Mouse (Mus musculus) megakaryocyte progenitor cell, adult 5-6 weeks (primary cell): ENCODE data around the gene Sorl1. TPM values are rescaled to one million over a fixed set of nuclear protein-coding genes. Genes with fewer than 3 reads are reported as not detected.

ENCODE experiments used
- ATAC-seq: replicated peaks from 2 replicates; pipeline ENCODE4 v1.8.0; 2016; ENCODE audit warnings: mild to moderate bottlenecking, moderate TSS enrichment, inconsistent platforms; ENCODE audit not compliant: poor library complexity
- total RNA-seq, 2 experiments: library from RNA; stranded (forward) in 1 of 2; stranded (reverse) in 1 of 2; fragments of 157-497, 149-512 nt in 1 of 2; fragments of 200-1000 nt in 1 of 2; gene quantifications; 2 replicates each; pipeline versions ENCODE4 v1.2.3 to v1.2.4; 2015 to 2017

The Sorl1 gene
- total RNA-seq (2015): 26.8 and 29.4 TPM in 2 replicates
- total RNA-seq (2017): 23.9 and 29.4 TPM in 2 replicates

GRCm38 (mm10) chr9:42123713-42124576 lies at the start of gene Sorl1:
Gene Sorl1 (minus strand): TSS chr9:42124297.
- ATAC-seq: peak; percentile 32

DNA sequence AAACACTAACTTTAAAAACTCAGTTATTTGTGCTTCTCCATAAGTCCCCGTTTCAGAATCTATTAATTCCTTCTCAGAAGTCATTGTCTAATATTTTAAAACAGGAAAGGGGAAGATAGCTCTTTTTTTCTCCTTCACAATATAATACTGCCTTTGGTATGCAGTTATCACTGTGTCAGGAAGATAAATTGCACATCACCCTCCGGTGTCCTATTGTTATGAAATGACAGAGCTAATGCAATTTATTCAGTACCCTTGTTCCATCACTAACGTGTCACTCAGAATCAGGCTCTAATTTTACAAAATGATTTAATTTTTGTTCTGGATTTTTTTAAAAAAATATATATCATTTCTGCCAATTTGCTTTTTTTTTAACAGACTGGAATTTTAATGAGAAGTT lies 49.7 kb upstream of the Sorl1 start:
- no peak for ATAC-seq

GRCm38 (mm10) chr9:42169491-42169890 lies 45.4 kb upstream of the Sorl1 start:
- no peak for ATAC-seq

- no peak for ATAC-seq
These were observed 44.9 kb upstream of the Sorl1 start for GRCm38 (mm10) chr9:42169025-42169424.

- no peak for ATAC-seq
These were observed 40.8 kb upstream of the Sorl1 start for GRCm38 (mm10) chr9:42164930-42165329.

GRCm38 (mm10) chr9:42163011-42163410 lies 38.9 kb upstream of the Sorl1 start:
- ATAC-seq: no peak

GRCm38 (mm10) chr9:42159376-42159775 lies 35.3 kb upstream of the Sorl1 start:
- ATAC-seq: no peak

DNA sequence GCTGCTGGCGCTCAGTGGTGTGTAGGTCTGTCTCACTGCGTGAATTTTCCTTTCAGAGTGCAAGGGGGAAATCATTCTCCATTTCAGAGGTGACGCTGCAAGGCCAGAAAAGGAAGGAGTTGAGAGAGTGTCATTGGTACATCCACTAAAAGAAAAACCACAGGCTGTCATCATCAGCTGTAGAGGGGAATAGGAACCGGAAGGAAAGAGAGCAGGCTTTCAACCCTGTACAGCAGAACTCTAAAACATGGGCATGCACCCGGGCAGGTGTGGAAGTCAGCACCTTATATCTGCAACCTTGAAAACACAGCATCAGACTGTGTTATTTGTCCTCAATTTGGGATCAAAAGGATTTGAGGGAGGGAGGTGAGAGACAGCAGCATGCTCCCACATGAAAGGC lies 34.6 kb upstream of the Sorl1 start:
- ATAC-seq: peak; percentile 99

DNA sequence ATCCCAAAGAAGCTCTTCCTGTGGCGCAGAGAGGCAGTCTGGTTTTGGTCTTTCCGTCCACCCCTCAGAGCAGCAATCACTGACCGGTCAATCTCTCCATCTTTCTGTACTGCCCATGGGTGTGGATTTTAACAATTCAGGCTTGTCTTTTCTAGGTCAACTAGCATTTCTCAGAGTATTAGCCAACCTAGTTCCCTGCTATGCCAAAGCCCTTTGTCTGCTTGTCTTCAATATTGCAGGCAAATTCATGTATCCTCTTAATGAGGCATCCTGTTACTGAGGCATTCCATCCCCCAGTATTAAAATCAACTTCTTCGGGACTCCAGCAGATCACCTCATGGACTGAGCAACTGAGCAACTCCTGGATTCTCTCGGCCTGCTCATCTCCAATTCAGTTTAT lies 33.9 kb upstream of the Sorl1 start:
- no peak for ATAC-seq

DNA sequence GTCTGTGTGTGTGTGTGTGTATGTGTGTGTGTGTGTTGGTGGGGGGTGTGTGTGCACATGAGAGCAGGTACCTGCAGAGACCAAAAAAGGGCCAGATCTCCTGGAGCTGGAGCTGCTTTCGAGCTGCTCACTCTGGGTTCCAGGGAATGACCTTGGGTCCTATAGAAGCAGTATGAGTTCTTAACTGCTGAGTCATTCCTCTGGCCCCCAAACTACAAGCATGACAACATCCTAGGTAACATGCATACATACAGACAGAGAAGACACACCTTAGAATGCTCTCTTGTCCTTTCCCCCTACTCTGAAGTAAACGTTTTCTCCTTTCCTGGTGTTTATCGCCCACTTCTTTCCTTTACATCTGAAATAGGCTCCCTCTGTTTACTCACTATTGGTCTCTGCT lies 32.5 kb upstream of the Sorl1 start:
- ATAC-seq: no peak

DNA sequence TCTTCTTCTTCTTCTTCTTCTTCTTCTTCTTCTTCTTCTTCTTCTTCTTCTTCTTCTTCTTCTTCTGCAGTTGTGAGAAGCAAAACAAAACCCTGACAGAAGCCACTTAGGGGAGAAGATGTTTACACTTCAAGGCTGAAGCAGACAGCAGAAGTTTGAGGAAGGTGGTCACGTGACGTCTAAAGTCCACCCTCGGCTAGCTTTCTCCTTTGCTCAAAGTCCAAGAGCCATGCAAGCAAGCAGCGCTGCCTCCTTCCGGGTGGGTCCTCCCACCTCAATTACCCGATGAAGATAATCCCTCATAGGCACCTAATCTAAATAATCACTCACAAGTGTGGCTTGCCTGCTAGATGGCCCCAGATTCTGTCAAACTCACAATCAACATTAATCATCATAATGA lies 30.6 kb upstream of the Sorl1 start:
- no peak for ATAC-seq

- ATAC-seq: no peak
These were observed 24.7 kb upstream of the Sorl1 start for GRCm38 (mm10) chr9:42148816-42149215.

- ATAC-seq: no peak
These were observed 23.9 kb upstream of the Sorl1 start for GRCm38 (mm10) chr9:42148036-42148435.

- peak; percentile 51 for ATAC-seq
These were observed 22.4 kb upstream of the Sorl1 start for GRCm38 (mm10) chr9:42146463-42146862.

DNA sequence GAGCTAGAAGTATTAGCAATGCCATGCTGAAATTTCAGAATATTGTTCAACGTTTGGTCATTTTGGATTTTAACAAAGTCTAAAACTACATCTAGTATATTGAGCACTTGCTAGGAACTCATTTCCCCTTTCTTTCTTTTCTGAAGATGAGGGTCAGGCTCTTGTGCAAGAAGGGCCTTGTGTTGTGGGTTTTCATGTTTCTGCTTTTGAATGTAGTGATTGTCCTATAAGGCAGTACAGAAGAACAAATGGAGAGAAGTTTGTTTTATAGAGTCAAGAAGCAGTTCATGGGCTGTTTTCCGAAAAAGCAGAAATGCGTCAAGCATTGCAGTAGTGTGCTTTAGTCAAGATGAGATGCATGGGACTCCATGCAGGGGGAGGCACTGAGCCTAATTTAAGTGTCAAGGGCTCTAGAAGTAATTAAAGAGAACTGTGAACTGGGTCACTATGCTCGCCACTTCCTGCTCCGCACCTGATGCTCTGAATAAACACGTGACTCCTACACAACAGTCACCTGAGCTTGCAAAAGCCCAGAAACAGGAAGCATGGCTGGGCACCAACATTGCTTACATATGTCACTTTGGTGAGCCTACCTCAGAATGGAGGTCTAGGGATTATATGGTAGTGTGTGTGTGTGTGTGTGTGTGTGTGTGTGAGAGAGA lies 17.6 kb upstream of the Sorl1 start:
- peak; percentile 85 for ATAC-seq

GRCm38 (mm10) chr9:42138248-42138858 lies 14.3 kb upstream of the Sorl1 start:
- ATAC-seq: peak; percentile 57

DNA sequence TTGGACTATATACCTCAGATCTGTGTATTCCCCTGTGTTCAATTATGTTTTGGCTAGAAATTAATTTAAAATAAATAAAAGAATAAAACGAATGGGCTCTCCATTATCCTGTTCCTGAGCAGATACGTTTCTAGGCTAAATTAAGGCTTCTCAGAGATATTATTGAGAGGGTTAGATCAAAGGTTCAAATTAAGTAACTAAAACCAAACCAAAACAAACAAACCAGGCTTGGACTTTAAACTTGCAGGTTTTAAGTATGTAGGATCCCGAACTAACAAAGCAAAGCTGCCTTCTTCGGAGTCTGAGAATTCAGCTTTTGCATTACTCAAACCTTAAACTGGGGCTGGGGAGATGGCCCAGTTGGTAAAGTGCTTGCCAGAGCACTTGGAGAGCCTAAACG lies 13.5 kb upstream of the Sorl1 start:
- no peak for ATAC-seq

DNA sequence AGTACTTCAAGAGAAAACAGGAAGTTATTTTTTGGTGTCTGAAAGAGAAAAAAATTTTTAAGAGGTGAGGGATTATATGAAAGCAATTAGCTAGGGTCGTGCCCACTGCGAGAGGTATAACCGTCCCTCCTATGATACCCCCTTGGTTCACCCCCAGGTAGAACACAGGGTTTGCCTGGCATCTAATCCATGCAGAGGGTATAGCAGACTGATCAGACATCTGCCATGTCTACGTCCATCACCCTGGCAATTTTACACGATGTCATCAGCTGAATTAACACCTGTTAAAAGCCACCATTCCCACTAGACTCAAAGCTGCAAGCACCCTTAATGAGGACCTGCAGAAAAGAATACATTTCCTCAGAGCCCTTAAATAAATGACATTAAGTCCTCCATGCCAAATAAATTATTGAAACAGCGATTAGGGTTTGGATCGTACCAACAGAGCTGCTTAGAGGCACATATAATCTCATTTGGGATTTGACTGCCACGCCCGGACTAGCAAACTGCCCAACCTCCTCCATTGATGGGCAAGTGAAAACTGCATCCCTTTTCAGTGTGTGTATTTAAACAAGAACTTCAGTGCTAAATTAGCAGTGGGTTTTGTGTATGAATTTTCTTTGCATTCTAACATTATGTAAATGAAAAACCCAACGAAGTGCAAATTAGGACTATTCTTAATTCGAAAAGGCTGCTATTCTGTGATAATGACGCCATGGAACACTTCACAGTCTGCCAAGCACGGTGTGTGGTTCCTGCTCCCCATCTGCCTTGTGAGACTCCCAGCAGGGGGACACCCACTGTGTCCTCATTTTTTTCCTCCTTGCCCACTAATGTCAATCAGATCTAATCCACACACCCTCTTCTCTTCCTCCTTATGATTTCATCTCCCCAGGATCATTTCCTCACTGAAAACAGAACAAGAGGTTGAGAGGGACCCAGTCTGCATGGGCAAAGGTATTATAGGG lies 7.0 kb upstream of the Sorl1 start:
- ATAC-seq: no peak

DNA sequence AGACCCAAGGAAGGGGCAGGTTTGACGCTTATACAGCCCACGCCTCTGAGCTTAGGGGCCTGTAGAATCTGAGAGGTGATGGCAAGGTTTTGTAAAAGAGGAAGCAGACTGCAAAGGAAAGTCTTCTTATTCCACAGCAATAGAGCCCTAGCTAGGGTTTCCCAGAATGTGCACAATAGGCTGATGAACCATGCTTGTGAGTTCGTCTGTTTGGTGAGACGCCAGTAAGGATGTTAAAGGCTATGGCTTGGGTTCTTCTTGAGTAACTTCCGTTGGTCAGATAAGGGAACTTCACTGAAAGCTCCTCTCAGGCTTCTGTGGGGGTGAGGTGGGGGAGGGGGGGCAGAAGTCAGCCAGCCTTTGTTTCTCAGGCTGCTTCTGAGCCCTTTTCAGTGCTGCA lies 3.9 kb upstream of the Sorl1 start:
- ATAC-seq: peak; percentile 73

GRCm38 (mm10) chr9:42125262-42125982 lies 1.3 kb upstream of the Sorl1 start:
- no peak for ATAC-seq
